Mouse (Mus musculus) ovary, postnatal 36 days (tissue): Measurements from ENCODE around the gene Glod4.

Experiments
- DNase-seq: peaks from one replicate; pipeline ENCODE4 v3.0.0; 2022; ENCODE audit warnings: low spot score, mixed read lengths

Gene Glod4

GRCm38 (mm10) chr11:76242901-76243810 lies at the start of gene Glod4, which contains the start of gene Mrm3:
Glod4 (minus strand) TSS chr11:76243725.
Mrm3 (plus strand) TSS chr11:76243715.
- DNase-seq, result peak; percentile 91

GRCm38 (mm10) chr11:76292831-76293230 lies 49.3 kb upstream of the Glod4 start:
- DNase-seq, result no peak

- no peak for DNase-seq
These were observed 48.9 kb upstream of the Glod4 start for GRCm38 (mm10) chr11:76292398-76292797.

GRCm38 (mm10) chr11:76291960-76292359 lies 48.4 kb upstream of the Glod4 start:
- DNase-seq, result no peak

GRCm38 (mm10) chr11:76290367-76290766 lies 46.8 kb upstream of the Glod4 start:
- no peak for DNase-seq

- DNase-seq, result no peak
These were observed 45.1 kb upstream of the Glod4 start for GRCm38 (mm10) chr11:76288645-76289044.

- DNase-seq, result no peak
These were observed 43.8 kb upstream of the Glod4 start for GRCm38 (mm10) chr11:76287301-76287700.

- no peak for DNase-seq
These were observed 43.1 kb upstream of the Glod4 start for GRCm38 (mm10) chr11:76286534-76287126.

- no peak for DNase-seq
These were observed 42.0 kb upstream of the Glod4 start for GRCm38 (mm10) chr11:76285431-76286075.

GRCm38 (mm10) chr11:76283841-76284240 lies 40.3 kb upstream of the Glod4 start:
- no peak for DNase-seq

GRCm38 (mm10) chr11:76279971-76280370 lies 36.4 kb upstream of the Glod4 start:
- DNase-seq, result no peak

- DNase-seq, result no peak
These were observed 35.7 kb upstream of the Glod4 start for GRCm38 (mm10) chr11:76278960-76279852.

- DNase-seq, result no peak
These were observed 28.9 kb upstream of the Glod4 start for GRCm38 (mm10) chr11:76272440-76272839.

- DNase-seq, result no peak
These were observed 25.1 kb upstream of the Glod4 start for GRCm38 (mm10) chr11:76268521-76269065.

- no peak for DNase-seq
These were observed 24.5 kb upstream of the Glod4 start for GRCm38 (mm10) chr11:76268001-76268459.

GRCm38 (mm10) chr11:76267550-76267949 lies 24.0 kb upstream of the Glod4 start:
- DNase-seq, result peak; percentile 47

- no peak for DNase-seq
These were observed 19.3 kb upstream of the Glod4 start for GRCm38 (mm10) chr11:76262611-76263351.

- DNase-seq, result no peak
These were observed 17.7 kb upstream of the Glod4 start for GRCm38 (mm10) chr11:76261224-76261623.

- no peak for DNase-seq
These were observed 16.9 kb upstream of the Glod4 start for GRCm38 (mm10) chr11:76260208-76261050.

- DNase-seq, result no peak
These were observed 15.0 kb upstream of the Glod4 start for GRCm38 (mm10) chr11:76258511-76258910.
